In the genomic region with DNA sequence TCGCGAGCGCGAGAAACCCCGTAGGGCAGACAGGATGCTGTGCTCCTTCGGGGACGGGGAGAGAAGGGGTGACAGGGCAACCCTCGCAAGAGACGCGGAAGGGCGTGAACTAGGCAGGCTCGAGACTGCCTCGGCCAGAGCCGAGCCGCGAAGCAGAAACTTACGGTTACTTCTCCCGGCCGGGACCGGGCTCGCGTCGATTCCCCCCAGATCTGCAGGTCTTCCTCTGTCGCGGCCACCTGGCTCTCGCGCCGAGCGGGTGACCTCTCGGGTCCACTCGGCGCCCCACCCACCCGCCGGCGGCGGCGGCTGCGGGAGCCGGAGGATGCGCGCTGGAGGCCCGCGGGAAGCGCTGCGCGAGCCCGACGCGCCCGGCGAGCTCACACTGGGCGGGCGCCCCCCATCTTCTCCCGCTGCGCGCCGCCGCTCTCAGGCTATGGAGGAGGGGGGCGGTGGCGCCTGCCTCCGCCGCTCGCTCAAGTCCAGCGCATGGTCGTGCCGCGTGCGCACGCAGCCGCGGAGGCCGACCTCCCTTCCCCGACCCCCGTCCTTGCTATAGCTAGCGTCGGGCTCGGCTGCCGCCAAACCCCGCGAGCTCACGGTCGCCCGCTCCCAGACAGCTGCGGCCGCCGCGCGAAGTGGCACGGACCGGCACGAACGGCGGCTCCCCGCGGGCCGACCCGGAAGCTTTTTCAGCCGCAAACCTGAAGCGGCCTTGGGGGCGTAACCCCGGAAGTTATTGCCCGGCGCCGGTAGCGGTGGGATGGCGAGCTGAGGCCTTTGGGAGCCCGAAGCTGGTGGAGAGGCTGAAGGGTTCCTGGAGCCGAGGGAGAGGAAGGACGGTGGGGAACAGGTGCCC, we compare ENCODE assay signal across 8 mouse cellular contexts. TPM values are rescaled to one million over a fixed set of nuclear protein-coding genes. Genes with fewer than 3 reads are reported as not detected.
DNase-seq lines count a peak whose midpoint lies in the region; ATAC-seq and TF ChIP-seq lines count a peak whose summit lies in the region.

Gene Ankib1 (minus strand): TSS at position 493 of the 859 bp plus-strand sequence.
Gene Krit1 (plus strand): TSS at position 752 of the 859 bp plus-strand sequence.

- WGBS in forebrain, embryonic 11.5 days: under 1% methylated on average over 91 of the region's 109 CpGs
- WGBS in heart, embryonic 16.5 days: under 1% methylated on average over 105 of the region's 109 CpGs
- 0% methylated on average over 102 of the region's 109 CpGs for WGBS in liver, embryonic 16.5 days (ENCODE audit: insufficient replicate concordance)
- WGBS in neural tube, embryonic 13.5 days: under 1% methylated on average over 98 of the region's 109 CpGs

- TF ChIP-seq CTCF in testis, adult 2 months (IDR thresholded peaks at IDR 0.05; ENCODE audit: control insufficient read depth, insufficient read depth, insufficient replicate concordance, low read depth, low read length): no peak

- no peaks in the 10 kb centered on the region for H3K9me3 ChIP-seq in forebrain, embryonic 11.5 days (ENCODE audit: control insufficient read depth, low read length)
- no peaks in the 10 kb centered on the region for H3K9me3 ChIP-seq in heart, embryonic 16.5 days (replicated peaks; ENCODE audit: control insufficient read depth, low read length)
- H3K9me3 ChIP-seq in liver, embryonic 16.5 days (replicated peaks; ENCODE audit: control insufficient read depth, low read length): no peaks in the 10 kb centered on the region
- H3K9me3 ChIP-seq in neural tube, embryonic 13.5 days: no peaks in the 10 kb centered on the region

- no peaks in the 10 kb centered on the region for H3K36me3 ChIP-seq in forebrain, embryonic 11.5 days (ENCODE audit: control insufficient read depth, insufficient read depth, low read length)
- 0 out of 2 replicates have a peak, but pooled peaks cover 3% of the 10 kb centered on the region for H3K36me3 ChIP-seq in heart, embryonic 16.5 days (ENCODE audit: control insufficient read depth, insufficient read depth)
- no peaks in the 10 kb centered on the region for H3K36me3 ChIP-seq in liver, embryonic 16.5 days (ENCODE audit: control insufficient read depth, insufficient read depth)
- H3K36me3 ChIP-seq in neural tube, embryonic 13.5 days: 0 out of 2 replicates have a peak, but pooled peaks cover 4% of the 10 kb centered on the region
- no peaks in the 10 kb centered on the region for H3K36me3 ChIP-seq in testis, adult 2 months (ENCODE audit: control insufficient read depth, insufficient read depth, low read length)

- peak; percentile 78 to 79 for DNase-seq in CD8-positive naive resting alpha-beta T cell, adult 2 months (ENCODE audit: low read depth in 2 of 2, low spot score in 2 of 2)
- peak; percentile 71 for DNase-seq in c-Kit-positive CD71-negative TER-119-negative erythroid progenitor cells, embryonic 14.5 days (ENCODE audit: low read depth)
- DNase-seq in forebrain, embryonic 11.5 days (ENCODE audit: low spot score): peak; percentile 91
- DNase-seq in kidney, postnatal 4 days: peak; percentile 93 to 95

- peak within 1 kb of the TSS; percentile 90 for H3K4me3 ChIP-seq in forebrain, embryonic 11.5 days (ENCODE audit: low read depth, low read length)
- peak within 1 kb of the TSS; percentile 69 for H3K4me3 ChIP-seq in heart, embryonic 16.5 days (ENCODE audit: low read length)
- peak within 1 kb of the TSS; percentile 98 for H3K4me3 ChIP-seq in liver, embryonic 16.5 days (ENCODE audit: low read depth, low read length)
- peak within 1 kb of the TSS; percentile 93 for H3K4me3 ChIP-seq in neural tube, embryonic 13.5 days
- H3K4me3 ChIP-seq in testis, adult 2 months (ENCODE audit: control insufficient read depth, low read depth, low read length): peak within 1 kb of the TSS; percentile 95

- H3K27ac ChIP-seq in forebrain, embryonic 11.5 days (ENCODE audit: low read depth, low read length): peak within 1 kb of the TSS; percentile 86
- peak within 1 kb of the TSS; percentile 76 for H3K27ac ChIP-seq in heart, embryonic 16.5 days (ENCODE audit: low read length)
- peak within 1 kb of the TSS; percentile 98 for H3K27ac ChIP-seq in liver, embryonic 16.5 days (ENCODE audit: low read length)
- peak within 1 kb of the TSS; percentile 96 for H3K27ac ChIP-seq in neural tube, embryonic 13.5 days (replicated peaks)
- peak within 1 kb of the TSS; percentile 91 for H3K27ac ChIP-seq in testis, adult 2 months (ENCODE audit: control insufficient read depth, insufficient read depth, low read depth, low read length)

- peak within 1 kb of the TSS; percentile 84 for H3K9ac ChIP-seq in forebrain, embryonic 11.5 days (ENCODE audit: low read length)
- H3K9ac ChIP-seq in heart, embryonic 16.5 days (ENCODE audit: low read length): peak within 1 kb of the TSS; percentile 90
- peak within 1 kb of the TSS; percentile 93 for H3K9ac ChIP-seq in liver, embryonic 16.5 days (ENCODE audit: low read depth, low read length)
- H3K9ac ChIP-seq in neural tube, embryonic 13.5 days: peak within 1 kb of the TSS; percentile 90

- no peaks in the 10 kb centered on the region for H3K27me3 ChIP-seq in forebrain, embryonic 11.5 days (ENCODE audit: control insufficient read depth, insufficient read depth, low read length)
- H3K27me3 ChIP-seq in heart, embryonic 16.5 days (ENCODE audit: control insufficient read depth, insufficient read depth, low read length): no peaks in the 10 kb centered on the region
- no peaks in the 10 kb centered on the region for H3K27me3 ChIP-seq in liver, embryonic 16.5 days (ENCODE audit: control insufficient read depth, insufficient read depth, low read depth, low read length)
- no peaks in the 10 kb centered on the region for H3K27me3 ChIP-seq in neural tube, embryonic 13.5 days
- H3K27me3 ChIP-seq in testis, adult 2 months (ENCODE audit: control insufficient read depth, insufficient read depth, low read length): no peaks in the 10 kb centered on the region

- peak within 1 kb of the TSS; percentile 87 for H3K4me2 ChIP-seq in forebrain, embryonic 11.5 days (ENCODE audit: low read depth, low read length, severe bottlenecking)
- peak within 1 kb of the TSS; percentile 97 for H3K4me2 ChIP-seq in heart, embryonic 16.5 days (ENCODE audit: low read depth, low read length)
- peak within 1 kb of the TSS; percentile 93 for H3K4me2 ChIP-seq in liver, embryonic 16.5 days (ENCODE audit: low read depth, low read length)
- H3K4me2 ChIP-seq in neural tube, embryonic 13.5 days: peak within 1 kb of the TSS; percentile 92

- ATAC-seq in forebrain, embryonic 11.5 days (replicated peaks; ENCODE audit: low FRiP score): peak; percentile 94
- ATAC-seq in heart, embryonic 16.5 days (replicated peaks; ENCODE audit: extremely low read depth, insufficient read depth, low FRiP score): peak; percentile 92
- ATAC-seq in liver, embryonic 16.5 days (ENCODE audit: low read depth): peak; percentile 86
- peak; percentile 97 for ATAC-seq in neural tube, embryonic 13.5 days (ENCODE audit: low read depth)

- peaks cover 3% of the 10 kb centered on the region; the same call in 1 of the 2 replicates for H3K4me1 ChIP-seq in forebrain, embryonic 11.5 days (replicated peaks; ENCODE audit: control insufficient read depth, insufficient read depth, low read length)
- peaks cover 12% of the 10 kb centered on the region for H3K4me1 ChIP-seq in heart, embryonic 16.5 days (ENCODE audit: control insufficient read depth, insufficient read depth, low read length)
- H3K4me1 ChIP-seq in liver, embryonic 16.5 days (ENCODE audit: control insufficient read depth, low read depth, low read length): peaks cover 17% of the 10 kb centered on the region
- H3K4me1 ChIP-seq in neural tube, embryonic 13.5 days (replicated peaks): peaks cover 31% of the 10 kb centered on the region
- H3K4me1 ChIP-seq in testis, adult 2 months (ENCODE audit: control insufficient read depth, insufficient read depth, low read length): peaks cover 2% of the 10 kb centered on the region

- peak; percentile 65 for TF ChIP-seq POLR2A in testis, adult 2 months (IDR thresholded peaks at IDR 0.05; ENCODE audit: control insufficient read depth, low read depth, low read length)

RNA-seq across cellular contexts. Expression of gene Ankib1, which starts in this region (rescaled TPM):
- 17.0 and 18.3 TPM in 2 replicates for polyA plus RNA-seq in forebrain, embryonic 11.5 days (2014; fragmentation: Nextera tagmentation; extraction: Ambion mirVana)
- polyA plus RNA-seq in heart, embryonic 16.5 days (2015; fragmentation: Nextera tagmentation; extraction: Ambion mirVana): 4.6 and 5.9 TPM in 2 replicates
- 2.5 and 2.8 TPM in 2 replicates for polyA plus RNA-seq in liver, embryonic 16.5 days (2015; fragmentation: Nextera tagmentation; extraction: Ambion mirVana)
- polyA plus RNA-seq in neural tube, embryonic 13.5 days (2015; fragmentation: Nextera tagmentation; extraction: Ambion mirVana): 18.3 and 18.9 TPM in 2 replicates
- 7.7 and 9.0 TPM in 2 replicates for polyA plus RNA-seq in testis, adult 2 months (2012; rRNA removed)

RNA-seq across cellular contexts. Expression of gene Krit1, which starts in this region (rescaled TPM):
- 68.1 and 81.7 TPM in 2 replicates for polyA plus RNA-seq in forebrain, embryonic 11.5 days (2014; fragmentation: Nextera tagmentation; extraction: Ambion mirVana)
- 35.1 and 39.2 TPM in 2 replicates for polyA plus RNA-seq in heart, embryonic 16.5 days (2015; fragmentation: Nextera tagmentation; extraction: Ambion mirVana)
- 18.7 and 19.6 TPM in 2 replicates for polyA plus RNA-seq in liver, embryonic 16.5 days (2015; fragmentation: Nextera tagmentation; extraction: Ambion mirVana)
- 59.4 and 62.0 TPM in 2 replicates for polyA plus RNA-seq in neural tube, embryonic 13.5 days (2015; fragmentation: Nextera tagmentation; extraction: Ambion mirVana)
- polyA plus RNA-seq in testis, adult 2 months (2012; rRNA removed): 10.0 and 11.9 TPM in 2 replicates

Comparison
In these comparisons a context has a peak if more than half of its experiments do, and no peak if none do; other contexts are left out.
1. Peak in every context shown above with its lines: DNase-seq, ATAC-seq, H3K4me3 ChIP-seq and H3K27ac ChIP-seq.